Mouse (Mus musculus): Measurements from ENCODE around the gene Metrn. TPM values are rescaled to one million over a fixed set of nuclear protein-coding genes. Genes with fewer than 3 reads are reported as not detected.
A peak's percentile ranks its signal among the peaks of the same experiment; 100 is the strongest.

The Metrn gene
- polyA plus RNA-seq, 1 experiment from 2014 or later: 31.7 TPM

GRCm38 (mm10) chr17:25781339-25781738, 15.6 kb downstream of the Metrn start:
- Histone ChIP-seq H3K4me3 (no peak overlapping the region), H3K9ac (no peak overlapping the region), H3K9me3 (replicated peaks) (no peaks in the 10 kb centered on the region), H3K36me3 (peaks cover 72% of the 10 kb centered on the region), H3K4me2 (no peak overlapping the region), H3K4me1 (peaks cover 16% of the 10 kb centered on the region), H3K27me3 (replicated peaks) (no peaks in the 10 kb centered on the region), H3K27ac (no peak overlapping the region)
- ATAC-seq: no peak
- 68% methylated on average over 6 of the region's 6 CpGs for WGBS (ENCODE audit: insufficient replicate concordance)

GRCm38 (mm10) chr17:25777948-25778347, 19.0 kb downstream of the Metrn start:
- Histone ChIP-seq H3K27ac (no peak overlapping the region), H3K4me2 (no peak overlapping the region), H3K36me3 (peaks cover 64% of the 10 kb centered on the region), H3K4me3 (no peak overlapping the region), H3K27me3 (replicated peaks) (no peaks in the 10 kb centered on the region), H3K9ac (no peak overlapping the region), H3K4me1 (peaks cover 18% of the 10 kb centered on the region), H3K9me3 (replicated peaks) (no peaks in the 10 kb centered on the region)
- WGBS (ENCODE audit: insufficient replicate concordance): 88% methylated on average over 5 of the region's 5 CpGs
- no peak for ATAC-seq

- Histone ChIP-seq H3K4me1 (peaks cover 18% of the 10 kb centered on the region), H3K9ac (0 out of 2 replicates have a peak overlapping the region, but pooled peaks have one; percentile 84), H3K4me3 (no peak overlapping the region), H3K27ac (no peak overlapping the region), H3K36me3 (peaks cover 40% of the 10 kb centered on the region), H3K27me3 (replicated peaks) (peaks cover 10% of the 10 kb centered on the region; the same call in 1 of the 2 replicates), H3K9me3 (replicated peaks) (no peaks in the 10 kb centered on the region), H3K4me2 (peak overlapping the region; percentile 87; the same call in 1 of the 2 replicates)
- 75% methylated on average over 10 of the region's 10 CpGs for WGBS (ENCODE audit: insufficient replicate concordance)
- ATAC-seq: no peak
Observed at GRCm38 (mm10) chr17:25775318-25776062, 21.4 kb downstream of the Metrn start.

- under 1% methylated on average over 37 of the region's 37 CpGs for WGBS (ENCODE audit: insufficient replicate concordance)
- ATAC-seq: peak; percentile 83
- peak within 1 kb of the TSS; percentile 79 for H3K4me3 ChIP-seq
Observed at GRCm38 (mm10) chr17:25773549-25774120, 23.3 kb downstream of the Metrn start, which contains the start of gene Narfl. TSS of gene Narfl (plus strand) at chr17:25773776.

GRCm38 (mm10) chr17:25769331-25769730, 27.6 kb downstream of the Metrn start:
- WGBS (ENCODE audit: insufficient replicate concordance): 50% methylated on average over 9 of the region's 9 CpGs
- no peak for ATAC-seq
- Histone ChIP-seq H3K27ac (no peak overlapping the region), H3K4me2 (no peak overlapping the region), H3K36me3 (no peaks in the 10 kb centered on the region), H3K9me3 (replicated peaks) (no peaks in the 10 kb centered on the region), H3K4me1 (peaks cover 3% of the 10 kb centered on the region), H3K27me3 (replicated peaks) (peaks cover 55% of the 10 kb centered on the region), H3K9ac (no peak overlapping the region), H3K4me3 (no peak overlapping the region)

More at GRCm38 (mm10) chr17:25773549-25774120, 23.3 kb downstream of the Metrn start, which contains the start of gene Narfl:
- Histone ChIP-seq H3K27ac (no peak within 1 kb of the TSS; the same call in 1 of the 2 replicates), H3K9me3 (replicated peaks) (no peaks in the 10 kb centered on the region), H3K27me3 (replicated peaks) (peaks cover 27% of the 10 kb centered on the region), H3K4me2 (peak within 1 kb of the TSS; percentile 87), H3K4me1 (peaks cover 18% of the 10 kb centered on the region), H3K36me3 (peaks cover 23% of the 10 kb centered on the region), H3K9ac (peak within 1 kb of the TSS; percentile 84)

GRCm38 (mm10) chr17:25765886-25766285, 31.1 kb downstream of the Metrn start:
- WGBS (ENCODE audit: insufficient replicate concordance): 60% methylated on average over 5 of the region's 5 CpGs
- no peaks in the 10 kb centered on the region for H3K9me3 ChIP-seq (replicated peaks)
- no peak overlapping the region for H3K9ac ChIP-seq

GRCm38 (mm10) chr17:25762591-25762990, 34.3 kb downstream of the Metrn start:
- H3K36me3 ChIP-seq: no peaks in the 10 kb centered on the region
- H3K9me3 ChIP-seq (replicated peaks): no peaks in the 10 kb centered on the region
- no peak overlapping the region for H3K9ac ChIP-seq
- 30% methylated on average over 3 of the region's 3 CpGs for WGBS (ENCODE audit: insufficient replicate concordance)
- H3K27ac ChIP-seq: no peak overlapping the region
- H3K4me2 ChIP-seq: no peak overlapping the region
- ATAC-seq: no peak
- H3K27me3 ChIP-seq (replicated peaks): peaks cover 22% of the 10 kb centered on the region
- no peaks in the 10 kb centered on the region for H3K4me1 ChIP-seq
- no peak overlapping the region for H3K4me3 ChIP-seq

More at GRCm38 (mm10) chr17:25765886-25766285, 31.1 kb downstream of the Metrn start:
- H3K27ac ChIP-seq: no peak overlapping the region
- no peak overlapping the region for H3K4me2 ChIP-seq
- H3K4me1 ChIP-seq: no peaks in the 10 kb centered on the region
- H3K36me3 ChIP-seq: no peaks in the 10 kb centered on the region
- no peak for ATAC-seq
- H3K27me3 ChIP-seq (replicated peaks): peaks cover 48% of the 10 kb centered on the region
- H3K4me3 ChIP-seq: no peak overlapping the region

GRCm38 (mm10) chr17:25761561-25761970, 35.4 kb downstream of the Metrn start:
- 41% methylated on average over 4 of the region's 4 CpGs for WGBS (ENCODE audit: insufficient replicate concordance)
- no peaks in the 10 kb centered on the region for H3K9me3 ChIP-seq (replicated peaks)
- H3K27ac ChIP-seq: no peak overlapping the region
- H3K27me3 ChIP-seq (replicated peaks): peaks cover 15% of the 10 kb centered on the region; the same call in 1 of the 2 replicates
- H3K4me3 ChIP-seq: no peak overlapping the region
- ATAC-seq: no peak
- H3K36me3 ChIP-seq: no peaks in the 10 kb centered on the region
- H3K4me2 ChIP-seq: no peak overlapping the region
- H3K9ac ChIP-seq: no peak overlapping the region
- no peaks in the 10 kb centered on the region for H3K4me1 ChIP-seq

GRCm38 (mm10) chr17:25760148-25760547, 36.8 kb downstream of the Metrn start:
- ATAC-seq: no peak
- Histone ChIP-seq H3K9ac (no peak overlapping the region), H3K27me3 (replicated peaks) (peaks cover 9% of the 10 kb centered on the region; the same call in 1 of the 2 replicates), H3K9me3 (replicated peaks) (no peaks in the 10 kb centered on the region), H3K4me3 (no peak overlapping the region), H3K36me3 (no peaks in the 10 kb centered on the region), H3K4me1 (no peaks in the 10 kb centered on the region), H3K27ac (no peak overlapping the region), H3K4me2 (no peak overlapping the region)
- WGBS (ENCODE audit: insufficient replicate concordance): 52% methylated on average over 8 of the region's 8 CpGs

- no peak overlapping the region for H3K27ac ChIP-seq
- no peaks in the 10 kb centered on the region for H3K9me3 ChIP-seq (replicated peaks)
- no peak overlapping the region for H3K9ac ChIP-seq
- H3K27me3 ChIP-seq (replicated peaks): peaks cover 16% of the 10 kb centered on the region; the same call in 1 of the 2 replicates
- 43% methylated on average over 3 of the region's 3 CpGs for WGBS (ENCODE audit: insufficient replicate concordance)
- H3K36me3 ChIP-seq: no peaks in the 10 kb centered on the region
- no peak overlapping the region for H3K4me2 ChIP-seq
- no peak overlapping the region for H3K4me3 ChIP-seq
- H3K4me1 ChIP-seq: no peaks in the 10 kb centered on the region
- ATAC-seq: no peak
Observed at GRCm38 (mm10) chr17:25757691-25758090, 39.2 kb downstream of the Metrn start.

- H3K4me3 ChIP-seq: no peak overlapping the region
- 64% methylated on average over 9 of the region's 9 CpGs for WGBS (ENCODE audit: insufficient replicate concordance)
- H3K27me3 ChIP-seq (replicated peaks): peaks cover 18% of the 10 kb centered on the region; the same call in 1 of the 2 replicates
- no peak for ATAC-seq
- no peak overlapping the region for H3K9ac ChIP-seq
- H3K4me1 ChIP-seq: no peaks in the 10 kb centered on the region
- no peak overlapping the region for H3K27ac ChIP-seq
- H3K4me2 ChIP-seq: no peak overlapping the region
- H3K9me3 ChIP-seq (replicated peaks): no peaks in the 10 kb centered on the region
- H3K36me3 ChIP-seq: no peaks in the 10 kb centered on the region
Observed at GRCm38 (mm10) chr17:25756378-25757242, 40.3 kb downstream of the Metrn start.

Measured in liver, embryonic 12.5 days (tissue).